In the genomic region with DNA sequence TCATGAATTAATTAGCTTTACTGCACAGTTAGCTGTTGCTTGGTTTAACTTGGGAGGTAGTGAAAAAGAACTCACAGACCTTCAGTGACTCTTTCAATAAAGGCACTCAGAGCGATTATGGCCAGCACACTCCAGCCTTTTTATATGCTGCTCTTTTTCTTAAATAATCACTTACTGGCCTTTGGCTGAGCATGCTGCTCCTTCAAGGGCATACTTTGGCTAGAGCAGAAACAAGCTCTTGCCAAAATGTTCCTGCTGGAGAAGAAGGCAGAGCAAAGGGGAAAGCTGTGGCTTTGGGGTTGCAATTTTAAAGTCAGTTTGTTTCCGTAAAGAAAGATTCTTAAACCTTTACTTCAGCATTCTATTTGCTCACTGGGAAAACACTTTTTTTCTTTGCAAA, we compare ENCODE assay signal across 20 mouse cellular contexts.
DNase-seq lines count a peak whose midpoint lies in the region; ATAC-seq lines count a peak whose summit lies in the region.
"Had no signal": no experiment of that assay in that cellular context is flagged by ENCODE, and none has a peak within 500 bp of the region (broad histone marks: within the 10 kb centered on the region; RNA-seq: fewer than 3 reads in every experiment).

No protein-coding gene starts in this region.

- H3K9ac ChIP-seq in embryonic facial prominence, embryonic 13.5 days = no peak overlapping the region
- H3K9ac ChIP-seq in intestine, embryonic 16.5 days (ENCODE audit: low read depth, low read length) = no peak overlapping the region
- H3K9ac ChIP-seq: embryonic facial prominence, embryonic 12.5 days; forebrain, embryonic 13.5 days; heart, embryonic 12.5 days; hindbrain, embryonic 14.5 days; intestine, embryonic 15.5 days had no signal

- no peak for DNase-seq in embryonic facial prominence, embryonic 10.5 days (ENCODE audit: low spot score)
- DNase-seq in NIH3T3 (ENCODE audit: low read depth) = peak; percentile 2
- DNase-seq in brain, adult 2 months (ENCODE audit: low read depth, low spot score) = peak; percentile 26
- DNase-seq in fibroblast of lung, adult 2 months (ENCODE audit: low read depth) = peak; percentile 27
- no peak for DNase-seq in right cerebral cortex, postnatal 14 days
- DNase-seq: adrenal gland, adult 8-10 months; cerebellum, adult 18-20 months; cerebellum, adult 9-11 months; embryo, embryonic 11 days; gastrocnemius, adult 2 months; gastrocnemius, postnatal 25 days had no signal

- no peaks in the 10 kb centered on the region for H3K36me3 ChIP-seq in embryonic facial prominence, embryonic 13.5 days
- H3K36me3 ChIP-seq in embryonic facial prominence, embryonic 10.5 days (replicated peaks) = no peaks in the 10 kb centered on the region
- H3K36me3 ChIP-seq in intestine, embryonic 16.5 days (ENCODE audit: control insufficient read depth, insufficient read depth, low read length) = no peaks in the 10 kb centered on the region
- H3K36me3 ChIP-seq: embryonic facial prominence, embryonic 12.5 days; heart, embryonic 12.5 days; hindbrain, embryonic 10.5 days; intestine, embryonic 15.5 days had no signal

- H3K4me2 ChIP-seq in embryonic facial prominence, embryonic 13.5 days = no peak overlapping the region
- H3K4me2 ChIP-seq in intestine, embryonic 16.5 days (ENCODE audit: low read depth, low read length) = no peak overlapping the region
- H3K4me2 ChIP-seq: embryonic facial prominence, embryonic 12.5 days; forebrain, embryonic 13.5 days; heart, embryonic 12.5 days; hindbrain, embryonic 14.5 days; intestine, embryonic 15.5 days had no signal

- no peaks in the 10 kb centered on the region for H3K9me3 ChIP-seq in embryonic facial prominence, embryonic 13.5 days
- H3K9me3 ChIP-seq in embryonic facial prominence, embryonic 10.5 days = no peaks in the 10 kb centered on the region
- no peaks in the 10 kb centered on the region for H3K9me3 ChIP-seq in intestine, embryonic 16.5 days (ENCODE audit: control insufficient read depth, low read length)
- H3K9me3 ChIP-seq: embryonic facial prominence, embryonic 12.5 days; forebrain, embryonic 13.5 days; heart, embryonic 12.5 days; hindbrain, embryonic 10.5 days; intestine, embryonic 15.5 days had no signal

- no peaks in the 10 kb centered on the region for H3K27me3 ChIP-seq in embryonic facial prominence, embryonic 13.5 days
- H3K27me3 ChIP-seq in embryonic facial prominence, embryonic 10.5 days (replicated peaks; ENCODE audit: low read depth, poor library complexity, severe bottlenecking) = no peaks in the 10 kb centered on the region
- H3K27me3 ChIP-seq in intestine, embryonic 16.5 days (replicated peaks; ENCODE audit: control insufficient read depth, insufficient read depth, low read length) = no peaks in the 10 kb centered on the region
- H3K27me3 ChIP-seq: CH12.LX; embryonic facial prominence, embryonic 12.5 days; forebrain, embryonic 13.5 days; heart, embryonic 12.5 days; intestine, embryonic 15.5 days had no signal

- H3K27ac ChIP-seq in embryonic facial prominence, embryonic 13.5 days = peak overlapping the region; percentile 48
- H3K27ac ChIP-seq in embryonic facial prominence, embryonic 10.5 days (replicated peaks) = no peak overlapping the region
- H3K27ac ChIP-seq in intestine, embryonic 16.5 days (ENCODE audit: low read length) = no peak overlapping the region
- H3K27ac ChIP-seq: embryonic facial prominence, embryonic 12.5 days; forebrain, embryonic 13.5 days; gastrocnemius, adult 2 months; hindbrain, embryonic 10.5 days; hindbrain, embryonic 14.5 days; intestine, embryonic 15.5 days had no signal

- WGBS in embryonic facial prominence, embryonic 13.5 days = 69% methylated on average over 2 of the region's 2 CpGs
- WGBS in embryonic facial prominence, embryonic 10.5 days = 87% methylated on average over 2 of the region's 2 CpGs
- WGBS in intestine, embryonic 16.5 days = 81% methylated on average over 2 of the region's 2 CpGs

- peaks cover 4% of the 10 kb centered on the region; the same call in 1 of the 2 replicates for H3K4me1 ChIP-seq in embryonic facial prominence, embryonic 13.5 days
- no peaks in the 10 kb centered on the region for H3K4me1 ChIP-seq in embryonic facial prominence, embryonic 10.5 days
- no peaks in the 10 kb centered on the region for H3K4me1 ChIP-seq in intestine, embryonic 16.5 days (ENCODE audit: control insufficient read depth, insufficient read depth, low read length)
- H3K4me1 ChIP-seq: embryonic facial prominence, embryonic 12.5 days; heart, embryonic 12.5 days; hindbrain, embryonic 10.5 days; intestine, embryonic 15.5 days had no signal

- no peak overlapping the region for H3K4me3 ChIP-seq in embryonic facial prominence, embryonic 13.5 days
- no peak overlapping the region for H3K4me3 ChIP-seq in embryonic facial prominence, embryonic 10.5 days
- H3K4me3 ChIP-seq in intestine, embryonic 16.5 days (ENCODE audit: low read length) = no peak overlapping the region
- H3K4me3 ChIP-seq: embryonic facial prominence, embryonic 12.5 days; forebrain, embryonic 13.5 days; gastrocnemius, adult 2 months; heart, embryonic 12.5 days; hindbrain, embryonic 10.5 days; intestine, embryonic 15.5 days had no signal

- ATAC-seq in embryonic facial prominence, embryonic 13.5 days (ENCODE audit: insufficient number of reproducible peaks, insufficient read depth, low FRiP score, low TSS enrichment, low read depth) = no peak
- ATAC-seq in intestine, embryonic 16.5 days = no peak
- ATAC-seq: forebrain, embryonic 13.5 days; intestine, embryonic 15.5 days had no signal

Comparison
In these comparisons a context has a peak if more than half of its experiments do, and no peak if none do; other contexts are left out.
1. DNase-seq: peak in NIH3T3 (single experiment), brain, adult 2 months (single experiment) and fibroblast of lung, adult 2 months (single experiment); none in embryonic facial prominence, embryonic 10.5 days (single experiment) and right cerebral cortex, postnatal 14 days (single experiment).